24 mouse cellular contexts compared by ENCODE assay signal in the genomic region with DNA sequence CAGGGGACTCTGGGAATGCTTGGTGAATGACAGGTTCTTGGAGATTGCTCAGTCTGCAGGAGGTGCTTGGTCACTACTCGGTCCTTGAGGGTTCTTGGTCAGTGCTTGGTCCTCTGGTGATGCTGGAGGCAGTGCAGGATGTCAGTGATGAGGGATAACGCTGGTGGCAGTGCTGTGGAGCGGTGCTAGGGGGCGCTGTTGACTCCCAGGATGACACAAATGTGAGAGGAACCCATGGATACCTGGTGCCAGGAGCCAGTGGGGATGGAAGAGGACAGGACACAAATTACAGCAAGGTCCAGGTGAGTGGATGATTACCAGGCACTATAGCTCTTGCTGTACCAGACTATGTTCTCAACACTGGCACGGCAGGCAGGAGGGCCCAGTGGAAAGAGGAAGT. TPM values are rescaled to one million over a fixed set of nuclear protein-coding genes. Genes with fewer than 3 reads are reported as not detected.
A peak's percentile ranks its signal among the peaks of the same experiment; 100 is the strongest.
DNase-seq lines count a peak whose midpoint lies in the region; ATAC-seq and TF ChIP-seq lines count a peak whose summit lies in the region.
"Had no signal": no experiment of that assay in that cellular context is flagged by ENCODE, and none has a peak within 500 bp of the region (broad histone marks: within the 10 kb centered on the region; RNA-seq: fewer than 3 reads in every experiment).

No protein-coding gene starts in this region.

- TF ChIP-seq EP300 in liver, postnatal 0 days (IDR thresholded peaks at IDR 0.05; ENCODE audit: low read depth): no peak
- TF ChIP-seq EP300 in ES-Bruce4 (IDR thresholded peaks at IDR 0.05; ENCODE audit: insufficient read depth, low read depth, low read length): no peak

- H3K4me1 ChIP-seq in hindbrain, postnatal 0 days (ENCODE audit: insufficient read depth, low read length): no peaks in the 10 kb centered on the region
- H3K4me1 ChIP-seq in hindbrain, embryonic 12.5 days: peaks cover 6% of the 10 kb centered on the region; the same call in 1 of the 2 replicates
- H3K4me1 ChIP-seq in liver, postnatal 0 days (ENCODE audit: insufficient read depth): no peaks in the 10 kb centered on the region
- no peaks in the 10 kb centered on the region for H3K4me1 ChIP-seq in ES-Bruce4 (ENCODE audit: control insufficient read depth, insufficient read depth, low read length)
- H3K4me1 ChIP-seq in cortical plate, adult 2 months (ENCODE audit: control insufficient read depth, insufficient read depth, low read length): no peaks in the 10 kb centered on the region
- H3K4me1 ChIP-seq in cerebellum, adult 2 months (ENCODE audit: control insufficient read depth, insufficient read depth, low read length): no peaks in the 10 kb centered on the region
- H3K4me1 ChIP-seq: limb, embryonic 15.5 days had no signal

- no peak overlapping the region for H3K4me3 ChIP-seq in hindbrain, postnatal 0 days (ENCODE audit: low read length)
- H3K4me3 ChIP-seq in hindbrain, embryonic 12.5 days: no peak overlapping the region
- no peak overlapping the region for H3K4me3 ChIP-seq in liver, postnatal 0 days (ENCODE audit: low read depth, low read length)
- no peak overlapping the region for H3K4me3 ChIP-seq in ES-Bruce4 (ENCODE audit: low read depth, low read length)
- no peak overlapping the region for H3K4me3 ChIP-seq in cortical plate, adult 2 months (ENCODE audit: insufficient read depth, low read length)
- H3K4me3 ChIP-seq in cerebellum, adult 2 months (replicated peaks; ENCODE audit: insufficient read depth, low read depth, low read length): no peak overlapping the region
- H3K4me3 ChIP-seq: embryonic facial prominence, embryonic 10.5 days; erythroblast, embryonic 14.5 days; hindbrain, embryonic 13.5 days; limb, embryonic 15.5 days; neural tube, embryonic 12.5 days had no signal

- no peaks in the 10 kb centered on the region for H3K36me3 ChIP-seq in hindbrain, postnatal 0 days (ENCODE audit: insufficient read depth, low read length)
- H3K36me3 ChIP-seq in hindbrain, embryonic 12.5 days: no peaks in the 10 kb centered on the region
- no peaks in the 10 kb centered on the region for H3K36me3 ChIP-seq in liver, postnatal 0 days (replicated peaks; ENCODE audit: insufficient read depth, low read length)
- H3K36me3 ChIP-seq in ES-Bruce4 (ENCODE audit: control insufficient read depth, insufficient read depth, low read length, poor library complexity, severe bottlenecking): no peaks in the 10 kb centered on the region
- H3K36me3 ChIP-seq: embryonic facial prominence, embryonic 10.5 days; hindbrain, embryonic 13.5 days; limb, embryonic 15.5 days; neural tube, embryonic 12.5 days had no signal

- H3K27me3 ChIP-seq in hindbrain, postnatal 0 days (ENCODE audit: insufficient read depth, low read length): no peaks in the 10 kb centered on the region
- peaks cover 18% of the 10 kb centered on the region for H3K27me3 ChIP-seq in hindbrain, embryonic 12.5 days
- no peaks in the 10 kb centered on the region for H3K27me3 ChIP-seq in liver, postnatal 0 days (ENCODE audit: insufficient read depth, low read length)
- H3K27me3 ChIP-seq in ES-Bruce4 (ENCODE audit: control insufficient read depth, insufficient read depth, low read length, poor library complexity, severe bottlenecking): no peaks in the 10 kb centered on the region
- no peaks in the 10 kb centered on the region for H3K27me3 ChIP-seq in cerebellum, adult 2 months (ENCODE audit: control insufficient read depth, insufficient read depth, low read length)

- ATAC-seq in hindbrain, postnatal 0 days: no peak
- ATAC-seq in hindbrain, embryonic 12.5 days (ENCODE audit: low FRiP score): no peak
- ATAC-seq in liver, postnatal 0 days: no peak
- ATAC-seq: intestine, embryonic 16.5 days had no signal

- DNase-seq in hindbrain, postnatal 0 days (ENCODE audit: low spot score): no peak
- no peak for DNase-seq in liver, postnatal 0 days
- DNase-seq in liver: no peak
- no peak for DNase-seq in c-Kit-positive CD71-positive TER-119-positive erythroid progenitor cells, embryonic 14.5 days (ENCODE audit: low spot score)
- no peak for DNase-seq in cerebellum, adult 2 months
- DNase-seq: adrenal gland, adult 8-10 months; gastrocnemius, postnatal 10 days; kidney, postnatal 14 days; right cerebral cortex, postnatal 25 days; thymus, postnatal 36 days had no signal

- H3K9ac ChIP-seq in hindbrain, postnatal 0 days (replicated peaks; ENCODE audit: low read length): no peak overlapping the region
- no peak overlapping the region for H3K9ac ChIP-seq in hindbrain, embryonic 12.5 days
- H3K9ac ChIP-seq in liver, postnatal 0 days (replicated peaks): no peak overlapping the region
- no peak overlapping the region for H3K9ac ChIP-seq in ES-Bruce4 (ENCODE audit: low read depth, poor library complexity, severe bottlenecking)
- H3K9ac ChIP-seq: hindbrain, embryonic 13.5 days; limb, embryonic 15.5 days; neural tube, embryonic 12.5 days had no signal

- TF ChIP-seq POLR2A in ES-Bruce4 (IDR thresholded peaks at IDR 0.05; ENCODE audit: insufficient read depth, low read length): no peak
- TF ChIP-seq POLR2A in cortical plate, adult 2 months (IDR thresholded peaks at IDR 0.05; ENCODE audit: extremely low read depth, insufficient read depth, low read length): no peak
- no peak for TF ChIP-seq POLR2A in cerebellum, adult 2 months (IDR thresholded peaks at IDR 0.05; ENCODE audit: borderline replicate concordance, insufficient read depth, low read length)

- H3K4me2 ChIP-seq in hindbrain, postnatal 0 days (ENCODE audit: low read depth, low read length): no peak overlapping the region
- H3K4me2 ChIP-seq in hindbrain, embryonic 12.5 days (replicated peaks): no peak overlapping the region
- H3K4me2 ChIP-seq in liver, postnatal 0 days (ENCODE audit: low read depth, low read length): no peak overlapping the region
- H3K4me2 ChIP-seq: hindbrain, embryonic 13.5 days; limb, embryonic 15.5 days; neural tube, embryonic 12.5 days had no signal

- H3K27ac ChIP-seq in hindbrain, postnatal 0 days: no peak overlapping the region
- H3K27ac ChIP-seq in hindbrain, embryonic 12.5 days: no peak overlapping the region
- H3K27ac ChIP-seq in liver, postnatal 0 days (ENCODE audit: low read depth): no peak overlapping the region
- H3K27ac ChIP-seq in ES-Bruce4 (ENCODE audit: insufficient read depth, low read length): no peak overlapping the region
- no peak overlapping the region for H3K27ac ChIP-seq in cortical plate, adult 2 months (ENCODE audit: insufficient read depth, low read length)
- H3K27ac ChIP-seq in cerebellum, adult 2 months (ENCODE audit: insufficient read depth, low read length): no peak overlapping the region
- H3K27ac ChIP-seq: embryonic facial prominence, embryonic 10.5 days; hindbrain, embryonic 13.5 days; limb, embryonic 15.5 days; neural tube, embryonic 12.5 days had no signal

- 53% methylated on average over 5 of the region's 5 CpGs for WGBS in hindbrain, postnatal 0 days
- WGBS in hindbrain, embryonic 12.5 days: 53% methylated on average over 5 of the region's 5 CpGs
- whole genome bisulfite sequencing in liver, postnatal 0 days (ENCODE audit: insufficient replicate concordance): 28% methylated on average over 5 of the region's 5 CpGs
- 34% methylated on average over 5 of the region's 5 CpGs for WGBS in cerebellum, adult 2 months

- no peaks in the 10 kb centered on the region for H3K9me3 ChIP-seq in hindbrain, postnatal 0 days (ENCODE audit: low read length)
- H3K9me3 ChIP-seq in hindbrain, embryonic 12.5 days (replicated peaks): 0 out of 2 replicates have a peak, but pooled peaks cover 8% of the 10 kb centered on the region
- H3K9me3 ChIP-seq in liver, postnatal 0 days (ENCODE audit: low read length): no peaks in the 10 kb centered on the region; the same call in 1 of the 2 replicates
- H3K9me3 ChIP-seq in ES-Bruce4 (replicated peaks; ENCODE audit: control insufficient read depth, insufficient read depth, low read length, poor library complexity, severe bottlenecking): no peaks in the 10 kb centered on the region
- H3K9me3 ChIP-seq: hindbrain, embryonic 13.5 days; limb, embryonic 15.5 days had no signal

- TF ChIP-seq CTCF in hindbrain, postnatal 0 days (IDR thresholded peaks at IDR 0.05; ENCODE audit: low read depth): peak; percentile 52
- TF ChIP-seq CTCF in liver, postnatal 0 days (IDR thresholded peaks at IDR 0.05; ENCODE audit: low read depth): peak; percentile 32
- TF ChIP-seq CTCF in ES-Bruce4 (IDR thresholded peaks at IDR 0.05; ENCODE audit: low read depth, low read length): peak; percentile 53
- TF ChIP-seq CTCF in cortical plate, adult 2 months (IDR thresholded peaks at IDR 0.05; ENCODE audit: extremely low read depth, insufficient read depth, low read length): peak; percentile 33
- no peak for TF ChIP-seq CTCF in cerebellum, adult 2 months (IDR thresholded peaks at IDR 0.05; ENCODE audit: borderline replicate concordance, insufficient read depth, low read depth, low read length)

RNA-seq across cellular contexts. Expression of a gene that starts 45.1 kb away (rescaled TPM):
- not detected in 2 replicates for total RNA-seq in hindbrain, postnatal 0 days (2014; rRNA removed)
- polyA plus RNA-seq in hindbrain, postnatal 0 days (2015; fragmentation: Nextera tagmentation; extraction: Ambion mirVana): not detected in 2 replicates
- polyA plus RNA-seq in hindbrain, embryonic 12.5 days (2016; fragmentation: Nextera tagmentation; extraction: Ambion mirVana): 15.5 and 17.3 TPM in 2 replicates
- polyA plus RNA-seq in liver, postnatal 0 days (2015; fragmentation: Nextera tagmentation; extraction: Ambion mirVana): not detected in 2 replicates
- not detected in 2 replicates for polyA plus RNA-seq in ES-Bruce4 (2011; ENCODE audit: insufficient read depth, insufficient read length, low read depth, missing spikeins)
- not detected in 2 replicates for polyA plus RNA-seq in cortical plate, adult 2 months (2012; rRNA removed)
- not detected in 2 replicates for polyA plus RNA-seq in cerebellum, adult 2 months (2012; rRNA removed)
- total RNA-seq: adrenal gland, adult 8-10 months; gastrocnemius, postnatal 10 days; heart, postnatal 10 days; layer of hippocampus, postnatal 10 days; left cerebral cortex, postnatal 14 days; megakaryocyte-erythroid progenitor cell, adult 5-6 weeks had no signal
- polyA plus RNA-seq: erythroblast, embryonic 14.5 days; intestine, embryonic 16.5 days; limb, embryonic 15.5 days; stomach, embryonic 16.5 days had no signal

Comparison
In these comparisons a context has a peak if more than half of its experiments do, and no peak if none do; other contexts are left out.
1. RNA of a gene that starts 45.1 kb away (polyA plus RNA-seq): 15.5 to 17.3 TPM in hindbrain, embryonic 12.5 days; not detected in ES-Bruce4, not detected in hindbrain, postnatal 0 days, not detected in liver, postnatal 0 days, not detected in cortical plate, adult 2 months and not detected in cerebellum, adult 2 months; every median in the first group is over 10 times any median in the second.